Comparison of ENCODE assay signal across 1 mouse cellular context in the genomic region with DNA sequence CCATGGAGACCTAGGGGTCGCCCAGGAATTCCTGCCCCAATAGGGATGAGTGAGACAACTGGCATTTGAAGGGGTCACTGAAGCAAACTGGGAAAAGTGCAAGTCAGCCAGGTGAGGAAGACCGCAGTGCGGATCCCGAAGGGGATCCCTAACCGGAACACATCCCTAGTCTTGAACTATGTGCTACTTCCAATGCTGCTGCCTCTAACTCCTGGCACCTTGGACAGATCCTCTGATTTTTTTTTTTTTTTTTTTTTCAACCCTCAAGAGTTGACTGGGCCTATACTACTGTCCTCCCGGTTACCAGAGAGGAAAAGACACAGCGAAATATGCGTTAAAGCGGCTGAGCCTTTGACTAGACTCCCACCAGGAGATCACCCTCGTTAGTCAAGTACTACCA.
TF ChIP-seq lines count a peak whose summit lies in the region.

No protein-coding gene starts in this region.

TF ChIP-seq in CH12.LX, 34 proteins besides CTCF, POLR2A, EP300 and RAD21:
- peak; percentile 48 for TF ChIP-seq ZNF384 (IDR thresholded peaks at IDR 0.05; ENCODE audit: low read depth, low read length)
- no peak for TF ChIP-seq KAT2A (IDR thresholded peaks at IDR 0.05; ENCODE audit: insufficient replicate concordance, low read length)
